Mouse (Mus musculus) thymus, adult 2 months (tissue): ENCODE data around the gene Dnajb5.

ENCODE experiments used
- CTCF ChIP-seq: fragments of 200-500 bp; IDR thresholded peaks from 2 replicates; pipeline ENCODE4 v1.5.1; 2012; ENCODE audit warnings: mild to moderate bottlenecking, control low read depth, low read length, moderate library complexity, borderline replicate concordance; ENCODE audit not compliant: control insufficient read depth, poor library complexity, insufficient read depth; ENCODE audit errors: extremely low read depth
- POLR2A ChIP-seq: fragments of 200-500 bp; IDR thresholded peaks from 2 replicates; pipeline ENCODE4 v1.6.1; 2012; ENCODE audit warnings: mild to moderate bottlenecking, low read length, control low read depth, moderate library complexity; ENCODE audit not compliant: control insufficient read depth, poor library complexity, insufficient read depth; ENCODE audit errors: extremely low read depth

- TF ChIP-seq CTCF (no peak), POLR2A (no peak)
Measured at GRCm38 (mm10) chr4:42965039-42965719, 15.6 kb downstream of the Dnajb5 start.
